Mouse (Mus musculus): ENCODE results near the gene Cdk5.

- TF ChIP-seq EP300 (IDR thresholded peaks at IDR 0.05; ENCODE audit: low read depth) (no peak), CTCF (IDR thresholded peaks at IDR 0.05; ENCODE audit: low read depth) (no peak)
Observed at GRCm38 (mm10) chr5:24427981-24428402, 4.7 kb upstream of the Cdk5 start.
